Mouse (Mus musculus) MEL (cell line): ENCODE measurements around the gene Gstp3. TPM values are rescaled to one million over a fixed set of nuclear protein-coding genes. Genes with fewer than 3 reads are reported as not detected.
A peak's percentile ranks its signal among the peaks of the same experiment; 100 is the strongest.

Experiments
- DNase-seq: peaks from one replicate; pipeline ENCODE4 v3.0.0; 2011; ENCODE audit warnings: low read depth, low spot score
- H3K27ac ChIP-seq: 2 replicates; pipeline ENCODE4 v1.5.1; 2012; ENCODE audit warnings: low read depth, mild to moderate bottlenecking, control low read depth, low read length, moderate library complexity; ENCODE audit not compliant: control insufficient read depth
- H3K27me3 ChIP-seq, 2 experiments: fragments of 150-350 bp in 1 of 2; sonication (generic) in 1 of 2; 2 replicates each; pipeline ENCODE4 v1.6.1; 2012; ENCODE audit warnings: low read length in 2 of 2, mild to moderate bottlenecking in 2 of 2, improper control_type of control experiment in 1 of 2, moderate library complexity in 1 of 2; ENCODE audit not compliant: insufficient read depth in 2 of 2, control insufficient read depth in 1 of 2
- H3K36me3 ChIP-seq, 2 experiments: 2 replicates each; pipeline ENCODE4 v1.6.1; 2012 to 2014; ENCODE audit warnings: low read length in 2 of 2, improper control_type of control experiment in 1 of 2, inconsistent platforms in 1 of 2, mild to moderate bottlenecking in 1 of 2; ENCODE audit not compliant: insufficient read depth in 2 of 2, control insufficient read depth in 1 of 2
- H3K4me1 ChIP-seq, 2 experiments: fragments of 150-350 bp in 1 of 2; sonication (generic) in 1 of 2; 2 replicates each; pipeline ENCODE4 v1.6.1; 2012; ENCODE audit warnings: low read length in 2 of 2, improper control_type of control experiment in 1 of 2, mild to moderate bottlenecking in 1 of 2; ENCODE audit not compliant: insufficient read depth in 2 of 2, control insufficient read depth in 1 of 2
- H3K4me3 ChIP-seq, 2 experiments: fragments of 150-350 bp in 1 of 2; sonication (generic) in 1 of 2; 2 replicates each; pipeline ENCODE4 v1.5.1; 2012; ENCODE audit warnings: low read depth in 2 of 2, low read length in 2 of 2, mild to moderate bottlenecking in 2 of 2, moderate library complexity in 2 of 2, control low read depth in 1 of 2, improper control_type of control experiment in 1 of 2; ENCODE audit not compliant: control insufficient read depth in 1 of 2, insufficient read depth in 1 of 2
- H3K79me2 ChIP-seq: 2 replicates; pipeline ENCODE4 v1.6.1; 2012; ENCODE audit warnings: mild to moderate bottlenecking, low read length, moderate library complexity; ENCODE audit not compliant: control insufficient read depth, poor library complexity, insufficient read depth
- H3K9ac ChIP-seq: 2 replicates; pipeline ENCODE4 v1.6.1; 2012; ENCODE audit warnings: low read depth, mild to moderate bottlenecking, control low read depth, low read length, moderate library complexity; ENCODE audit not compliant: control insufficient read depth, poor library complexity, severe bottlenecking
- H3K9me3 ChIP-seq: fragments of 150-350 bp; sonication (generic); replicated peaks from 2 replicates; pipeline ENCODE4 v1.6.1; 2012; ENCODE audit warnings: mild to moderate bottlenecking, low read length, improper control_type of control experiment, moderate library complexity; ENCODE audit not compliant: insufficient read depth
- BHLHE40 ChIP-seq: IDR thresholded peaks from 2 replicates; pipeline ENCODE4 v1.6.1; 2012; ENCODE audit warnings: low read depth, mild to moderate bottlenecking, inconsistent platforms, low read length, improper control_type of control experiment, borderline replicate concordance
- CTCF ChIP-seq, 3 experiments: IDR thresholded peaks in 2 of 3; conservative IDR thresholded peaks in 1 of 3; 2 replicates each; pipeline ENCODE4 v1.5.1; 2011 to 2012; ENCODE audit warnings: low read length in 3 of 3, low read depth in 2 of 3, mild to moderate bottlenecking in 2 of 3, improper control_type of control experiment in 1 of 3, inconsistent platforms in 1 of 3, mixed read lengths in 1 of 3, moderate library complexity in 1 of 3; ENCODE audit not compliant: control insufficient read depth in 1 of 3, insufficient read depth in 1 of 3, poor library complexity in 1 of 3, severe bottlenecking in 1 of 3
- E2F4 ChIP-seq: IDR thresholded peaks from 2 replicates; pipeline ENCODE4 v1.6.1; 2011; ENCODE audit warnings: low read depth, low read length, improper control_type of control experiment, borderline replicate concordance
- ELF1 ChIP-seq: IDR thresholded peaks from 2 replicates; pipeline ENCODE4 v1.6.1; 2014; ENCODE audit warnings: low read depth, mild to moderate bottlenecking, inconsistent platforms, low read length, improper control_type of control experiment, moderate library complexity
- HCFC1 ChIP-seq: IDR thresholded peaks from 2 replicates; pipeline ENCODE4 v1.6.1; 2012; ENCODE audit warnings: low read depth, mild to moderate bottlenecking, inconsistent platforms, low read length, improper control_type of control experiment, moderate library complexity
- KAT2A ChIP-seq: conservative IDR thresholded peaks from 2 replicates; pipeline ENCODE4 v1.6.1; 2012; ENCODE audit warnings: low read depth, low read length, improper control_type of control experiment, inconsistent platforms
- MAFK ChIP-seq: IDR thresholded peaks from 2 replicates; pipeline ENCODE4 v1.6.1; 2011; ENCODE audit warnings: low read depth, mild to moderate bottlenecking, low read length, improper control_type of control experiment, borderline replicate concordance
- MAX ChIP-seq: IDR thresholded peaks from 2 replicates; pipeline ENCODE4 v1.6.1; 2011; ENCODE audit warnings: low read length, improper control_type of control experiment
- MAZ ChIP-seq: IDR thresholded peaks from 2 replicates; pipeline ENCODE4 v1.6.1; 2012; ENCODE audit warnings: low read depth, mild to moderate bottlenecking, inconsistent platforms, low read length, improper control_type of control experiment
- MXI1 ChIP-seq: IDR thresholded peaks from 2 replicates; pipeline ENCODE4 v1.6.1; 2011; ENCODE audit warnings: mild to moderate bottlenecking, low read depth, low read length, improper control_type of control experiment
- MYB ChIP-seq: IDR thresholded peaks from 2 replicates; pipeline ENCODE4 v1.6.1; 2011; ENCODE audit warnings: mild to moderate bottlenecking, low read depth, low read length, improper control_type of control experiment
- NELFE ChIP-seq: IDR thresholded peaks from 2 replicates; pipeline ENCODE4 v1.6.1; 2011; ENCODE audit warnings: low read depth, low read length, improper control_type of control experiment
- NRF1 ChIP-seq: IDR thresholded peaks from 2 replicates; pipeline ENCODE4 v1.6.1; 2014; ENCODE audit warnings: low read depth, mild to moderate bottlenecking, inconsistent platforms, low read length, improper control_type of control experiment, moderate library complexity; ENCODE audit not compliant: poor library complexity, insufficient read depth, severe bottlenecking
- POLR2A ChIP-seq, 2 experiments: IDR thresholded peaks; 2 replicates each; pipeline ENCODE4 v1.6.1; 2011 to 2012; ENCODE audit warnings: low read length in 2 of 2, mild to moderate bottlenecking in 2 of 2, control low read depth in 1 of 2, improper control_type of control experiment in 1 of 2, low read depth in 1 of 2, moderate library complexity in 1 of 2; ENCODE audit not compliant: control insufficient read depth in 1 of 2, insufficient read depth in 1 of 2, poor library complexity in 1 of 2
- POLR2AphosphoS2 ChIP-seq: IDR thresholded peaks from 2 replicates; pipeline ENCODE4 v1.6.1; 2011; ENCODE audit warnings: low read length, improper control_type of control experiment
- RAD21 ChIP-seq: IDR thresholded peaks from 2 replicates; pipeline ENCODE4 v1.6.1; 2011; ENCODE audit warnings: mild to moderate bottlenecking, low read depth, low read length, improper control_type of control experiment
- SIN3A ChIP-seq: IDR thresholded peaks from 2 replicates; pipeline ENCODE4 v1.6.1; 2012; ENCODE audit warnings: low read length, improper control_type of control experiment, inconsistent platforms
- SMC3 ChIP-seq: IDR thresholded peaks from 2 replicates; pipeline ENCODE4 v1.6.1; 2011; ENCODE audit warnings: low read depth, low read length, improper control_type of control experiment
- TBP ChIP-seq: IDR thresholded peaks from 2 replicates; pipeline ENCODE4 v1.8.0; 2011; ENCODE audit warnings: low read depth, low read length, improper control_type of control experiment
- UBTF ChIP-seq: IDR thresholded peaks from 2 replicates; pipeline ENCODE4 v1.6.1; 2012; ENCODE audit warnings: low read depth, mild to moderate bottlenecking, inconsistent platforms, low read length, improper control_type of control experiment, moderate library complexity, borderline replicate concordance; ENCODE audit not compliant: insufficient read depth
- USF1 ChIP-seq: IDR thresholded peaks from 2 replicates; pipeline ENCODE4 v1.6.1; 2014; ENCODE audit warnings: low read depth, mild to moderate bottlenecking, inconsistent platforms, low read length, improper control_type of control experiment, moderate library complexity
- ZC3H11A ChIP-seq: IDR thresholded peaks from 2 replicates; pipeline ENCODE4 v1.6.1; 2012; ENCODE audit warnings: low read depth, mild to moderate bottlenecking, inconsistent platforms, low read length, improper control_type of control experiment
- ZNF384 ChIP-seq: IDR thresholded peaks from 2 replicates; pipeline ENCODE4 v1.6.1; 2012; ENCODE audit warnings: low read depth, mild to moderate bottlenecking, inconsistent platforms, low read length, improper control_type of control experiment
- polyA plus RNA-seq, 2 experiments: library from polyadenylated mRNA; stranded (reverse) in 1 of 2; unstranded in 1 of 2; fragments of >175 nt in 1 of 2; fragments of >200 nt in 1 of 2; gene quantifications; 2 replicates each; pipeline versions ENCODE4 v1.2.1 to v1.2.4; 2012; ENCODE audit warnings: low replicate concordance in 2 of 2, low read depth in 1 of 2; ENCODE audit not compliant: insufficient read length in 2 of 2, insufficient read depth in 1 of 2, missing spikeins in 1 of 2
- total RNA-seq: library from RNA; depleted of rRNA; stranded (reverse); fragments of 300-350 nt; gene quantifications from 2 replicates; pipeline ENCODE4 v1.2.3, GENCODE M21; 2012

Gstp3 gene
- total and polyA plus RNA-seq, 3 experiments = 0.84 TPM; not detected in 2

DNA sequence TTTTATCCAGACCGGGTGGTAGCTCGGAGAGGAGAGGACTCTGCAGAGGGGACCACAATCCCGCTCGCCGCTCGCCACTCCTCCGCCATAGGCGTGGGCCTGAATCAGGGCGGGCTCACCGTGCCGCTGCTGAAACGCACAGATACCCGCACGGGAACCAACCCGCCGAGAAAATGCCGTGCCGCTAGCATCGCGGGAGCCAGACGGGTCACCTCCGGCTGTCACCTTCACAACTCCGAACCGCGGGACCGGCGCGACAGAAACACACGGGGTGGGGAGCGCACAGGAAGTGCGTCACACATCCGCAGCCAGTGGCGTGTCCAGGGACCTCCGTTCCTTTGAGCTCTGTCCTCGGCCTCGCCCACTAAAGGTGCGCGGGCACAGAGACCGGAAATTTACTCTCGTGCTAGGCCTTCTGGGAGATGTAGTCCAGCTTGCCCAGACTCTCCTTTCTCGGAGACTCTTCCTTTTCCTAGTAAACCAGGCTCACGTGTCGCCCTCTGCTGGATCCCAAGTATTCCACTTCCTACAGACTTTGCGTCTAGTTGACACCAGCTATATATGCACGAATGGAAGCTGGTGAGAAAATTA, 46.8 kb downstream of the Gstp3 start, which contains the start of gene Ndufv1:
Gene Ndufv1 (minus strand): TSS at position 375 of the 591 bp plus-strand sequence.
- Histone ChIP-seq H3K9me3 (no peaks in the 10 kb centered on the region), H3K79me2 (peaks cover 10% of the 10 kb centered on the region), H3K27ac (peak within 1 kb of the TSS; percentile 49), H3K36me3 (peaks cover 0 to 8% of the 10 kb centered on the region in 2 experiments; a peak in 2 of 4 replicates), H3K4me1 (peaks cover 0 to 7% of the 10 kb centered on the region in 2 experiments; a peak in 2 of 4 replicates), H3K27me3 (no peaks in the 10 kb centered on the region), H3K9ac (peak within 1 kb of the TSS; percentile 78), H3K4me3 (peak within 1 kb of the TSS; percentile 77 to 88)
- TF ChIP-seq MXI1 = peak; percentile 91
- peak; percentile 66; the same call in 1 of the 2 replicates for TF ChIP-seq TBP
- peak; percentile 61 for TF ChIP-seq USF1
- TF ChIP-seq BHLHE40 = peak; percentile 18; the same call in 1 of the 2 replicates
- no peak for TF ChIP-seq ZC3H11A
- peak; percentile 84 for TF ChIP-seq NELFE
- TF ChIP-seq SIN3A = peak; percentile 96
- TF ChIP-seq HCFC1 = peak; percentile 97
- peak; percentile 77 for TF ChIP-seq POLR2AphosphoS2
- TF ChIP-seq MAX = peak; percentile 82
- TF ChIP-seq KAT2A = peak; percentile 94
- TF ChIP-seq NRF1 = peak; percentile 82
- TF ChIP-seq UBTF = no peak
- peak; percentile 62; the same call in 1 of the 2 replicates for TF ChIP-seq E2F4
- TF ChIP-seq POLR2A (IDR thresholded peaks at IDR 0.05; ENCODE audit: control insufficient read depth in 1 of 2, insufficient read depth in 1 of 2, low read depth in 1 of 2, low read length in 2 of 2, poor library complexity in 1 of 2) = peak; percentile 74 to 92
- no peak for TF ChIP-seq MAFK
- TF ChIP-seq SMC3 = peak; percentile 63
- no peak for TF ChIP-seq MYB
- peak; percentile 56 for TF ChIP-seq RAD21
- peak; percentile 21; the same call in 1 of the 2 replicates for TF ChIP-seq MAZ
- TF ChIP-seq CTCF (IDR thresholded peaks at IDR 0.05 in 2 of 3, conservative IDR thresholded peaks at IDR 0.05 in 1 of 3; ENCODE audit: control insufficient read depth in 1 of 3, insufficient read depth in 1 of 3, low read depth in 2 of 3, low read length in 3 of 3, poor library complexity in 1 of 3, severe bottlenecking in 1 of 3) = peak; percentile 70 to 91 (median 73)
- TF ChIP-seq ZNF384 = no peak
- peak; percentile 93 for TF ChIP-seq ELF1
- peak; percentile 99 for DNase-seq
